Mouse (Mus musculus): ENCODE measurements around the gene Nol6.

Gene Nol6

GRCm38 (mm10) chr4:41078726-41079125, 45.5 kb downstream of the Nol6 start:
- DNase-seq, result no peak

GRCm38 (mm10) chr4:41074461-41074860, 49.8 kb downstream of the Nol6 start:
- DNase-seq, result no peak

GRCm38 (mm10) chr4:41073008-41073817, 51.0 kb downstream of the Nol6 start:
- no peak for DNase-seq

DNA sequence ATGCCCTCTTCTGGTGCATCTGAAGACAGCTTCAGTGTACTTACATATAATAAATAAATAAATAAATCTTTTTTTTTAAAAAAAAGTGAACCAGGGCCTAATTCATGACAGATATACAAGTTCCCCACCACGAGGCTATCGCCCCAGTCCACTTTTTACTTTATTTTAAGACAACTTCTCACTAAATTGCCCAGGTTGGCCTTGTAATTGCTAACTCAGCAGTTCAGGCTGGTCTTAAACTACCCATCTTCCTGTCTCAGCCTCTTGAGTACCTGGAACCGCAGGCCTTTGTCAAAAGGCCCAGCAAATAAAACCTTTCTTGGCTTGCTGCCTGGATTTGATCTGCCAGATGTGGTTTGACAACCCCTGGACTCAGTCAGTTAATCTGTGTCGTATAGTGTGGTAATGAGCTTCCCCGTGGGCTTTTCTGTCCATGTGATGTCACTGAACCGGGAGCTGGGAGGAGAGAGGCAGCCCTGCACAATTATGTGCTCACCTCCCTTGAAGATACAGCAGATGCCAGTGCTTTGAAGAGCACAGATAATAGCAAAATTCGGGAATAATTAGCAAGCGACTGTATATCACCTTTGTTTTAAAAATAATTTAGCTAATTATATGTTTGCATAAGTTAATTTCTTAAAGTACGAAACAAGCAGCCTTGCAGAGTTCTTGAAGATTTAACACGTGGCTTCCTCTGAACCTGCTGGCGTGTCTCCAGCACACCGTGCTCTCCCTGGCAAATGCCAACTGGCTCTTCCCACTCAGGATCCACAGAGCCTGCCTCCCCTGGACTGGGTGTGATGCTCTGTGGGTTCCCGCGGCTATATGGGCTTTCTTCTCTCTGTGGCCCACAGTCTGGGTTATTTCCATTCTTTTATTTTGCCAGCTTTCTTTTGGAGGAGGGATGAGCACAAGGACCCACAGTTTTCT, 52.5 kb downstream of the Nol6 start:
- DNase-seq, result no peak

GRCm38 (mm10) chr4:41065196-41065595, 59.1 kb downstream of the Nol6 start:
- DNase-seq, result no peak

All from right cerebral cortex, postnatal 25 days (tissue).